Mouse (Mus musculus): ENCODE measurements at regions not wholly inside any gene's neighbourhood (a gene's known extent, or its start where the extent isn't known, plus 50 kb on each side); places are given as distances from the start of the nearest gene placed in this dataset.

DNA sequence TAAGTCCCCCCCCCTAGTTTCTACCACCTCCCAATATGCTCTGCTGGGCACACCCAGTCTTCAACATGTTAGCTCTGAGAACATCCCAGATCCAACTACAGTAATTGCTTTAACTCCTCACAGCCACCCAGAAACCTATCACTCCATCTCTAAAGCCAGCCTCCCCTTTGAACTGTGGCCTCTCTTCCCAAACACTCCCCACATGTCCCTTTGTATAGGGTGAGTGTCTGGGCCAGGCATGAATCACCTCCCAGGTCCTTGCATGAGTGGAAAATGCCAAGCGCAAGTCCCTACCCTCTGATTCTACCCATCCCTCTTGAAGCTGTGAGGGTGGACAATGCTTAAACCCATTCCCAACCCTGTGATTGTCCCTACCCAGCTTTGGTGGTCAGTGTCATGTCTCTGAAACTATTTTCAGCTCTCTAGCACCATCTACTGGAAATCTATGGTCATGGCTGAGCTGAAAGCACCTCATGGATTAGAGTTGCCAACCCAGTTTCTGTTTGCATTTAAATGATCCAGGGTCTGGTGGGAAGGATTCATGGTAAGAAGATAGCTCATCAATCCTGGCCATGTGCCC is 162.6 kb upstream of the Nckap5 start:
- TF ChIP-seq CTCF (IDR thresholded peaks at IDR 0.05; ENCODE audit: low read depth, low read length) (no peak), POLR2A (IDR thresholded peaks at IDR 0.05; ENCODE audit: borderline replicate concordance, low read depth, low read length) (no peak)
